Mouse (Mus musculus): ENCODE measurements around the gene Cdk18. TPM values are rescaled to one million over a fixed set of nuclear protein-coding genes. Genes with fewer than 3 reads are reported as not detected.
A peak's percentile ranks its signal among the peaks of the same experiment; 100 is the strongest.
"Not testable (repeated sequence)": the region's sequence is repeated elsewhere in the genome, so short reads cannot be mapped to it uniquely, and the experiment has no call there.

Gene Cdk18
- polyA plus RNA-seq (2016; fragmentation: Nextera tagmentation; extraction: Ambion mirVana): 2.1 and 2.2 TPM in 2 replicates

- Histone ChIP-seq H3K4me3 (peak within 1 kb of the TSS; percentile 60), H3K27me3 (ENCODE audit: insufficient read depth, poor library complexity, severe bottlenecking) (peaks cover 55% of the 10 kb centered on the region), H3K36me3 (no peaks in the 10 kb centered on the region), H3K4me1 (replicated peaks) (peaks cover 62% of the 10 kb centered on the region), H3K9me3 (no peaks in the 10 kb centered on the region), H3K27ac (peak within 1 kb of the TSS; percentile 80)
- WGBS: under 1% methylated on average over 30 of the region's 30 CpGs
- DNase-seq (ENCODE audit: low spot score): peak; percentile 68
Measured at GRCm38 (mm10) chr1:132139416-132139864, at the start of gene Cdk18. Cdk18 (minus strand) TSS chr1:132139684.

- no peak for DNase-seq (ENCODE audit: low spot score)
- peak overlapping the region; percentile 91 for H3K4me3 ChIP-seq
- 44% methylated on average over 4 of the region's 4 CpGs for WGBS
- H3K27me3 ChIP-seq (ENCODE audit: insufficient read depth, poor library complexity, severe bottlenecking): peaks cover 68% of the 10 kb centered on the region
- H3K9me3 ChIP-seq: no peaks in the 10 kb centered on the region
- peak overlapping the region; percentile 100 for H3K27ac ChIP-seq
- 0 out of 2 replicates have a peak, but pooled peaks cover under 1% of the 10 kb centered on the region for H3K36me3 ChIP-seq
- H3K4me1 ChIP-seq (replicated peaks): peaks cover 74% of the 10 kb centered on the region
Measured at GRCm38 (mm10) chr1:132189231-132189630, 49.7 kb upstream of the Cdk18 start.

GRCm38 (mm10) chr1:132188442-132189066, 49.1 kb upstream of the Cdk18 start:
- H3K4me1 ChIP-seq (replicated peaks): peaks cover 68% of the 10 kb centered on the region
- no peaks in the 10 kb centered on the region for H3K36me3 ChIP-seq
- H3K9me3 ChIP-seq: no peaks in the 10 kb centered on the region
- H3K4me3 ChIP-seq: no peak overlapping the region
- H3K27ac ChIP-seq: 0 out of 2 replicates have a peak overlapping the region, but pooled peaks have one; percentile 23
- 39% methylated on average over 9 of the region's 9 CpGs for WGBS
- DNase-seq (ENCODE audit: low spot score): peak; percentile 16
- peaks cover 63% of the 10 kb centered on the region for H3K27me3 ChIP-seq (ENCODE audit: insufficient read depth, poor library complexity, severe bottlenecking)

- H3K27ac ChIP-seq: no peak overlapping the region
- DNase-seq (ENCODE audit: low spot score): no peak
- peaks cover 49% of the 10 kb centered on the region for H3K4me1 ChIP-seq (replicated peaks)
- 82% methylated on average over 4 of the region's 4 CpGs for WGBS
- no peak overlapping the region for H3K4me3 ChIP-seq
- peaks cover 40% of the 10 kb centered on the region for H3K27me3 ChIP-seq (ENCODE audit: insufficient read depth, poor library complexity, severe bottlenecking)
- no peaks in the 10 kb centered on the region for H3K9me3 ChIP-seq
- H3K36me3 ChIP-seq: no peaks in the 10 kb centered on the region
Measured at GRCm38 (mm10) chr1:132186303-132186702, 46.8 kb upstream of the Cdk18 start.

GRCm38 (mm10) chr1:132171619-132172018, 32.1 kb upstream of the Cdk18 start:
- WGBS: 31% methylated on average over 2 of the region's 2 CpGs
- no peaks in the 10 kb centered on the region for H3K9me3 ChIP-seq
- DNase-seq (ENCODE audit: low spot score): no peak
- peaks cover 19% of the 10 kb centered on the region; the same call in 1 of the 2 replicates for H3K27me3 ChIP-seq (ENCODE audit: insufficient read depth, poor library complexity, severe bottlenecking)
- H3K4me3 ChIP-seq: no peak overlapping the region
- no peaks in the 10 kb centered on the region for H3K36me3 ChIP-seq
- peaks cover 33% of the 10 kb centered on the region for H3K4me1 ChIP-seq (replicated peaks)
- 0 out of 2 replicates have a peak overlapping the region, but pooled peaks have one; percentile 12 for H3K27ac ChIP-seq

GRCm38 (mm10) chr1:132170698-132171097, 31.2 kb upstream of the Cdk18 start:
- Histone ChIP-seq H3K27me3 (ENCODE audit: insufficient read depth, poor library complexity, severe bottlenecking) (peaks cover 19% of the 10 kb centered on the region; the same call in 1 of the 2 replicates), H3K9me3 (no peaks in the 10 kb centered on the region), H3K27ac (peak overlapping the region; percentile 35; the same call in 1 of the 2 replicates), H3K36me3 (no peaks in the 10 kb centered on the region), H3K4me1 (replicated peaks) (peaks cover 33% of the 10 kb centered on the region), H3K4me3 (no peak overlapping the region)
- WGBS: 60% methylated on average over 6 of the region's 6 CpGs
- DNase-seq (ENCODE audit: low spot score): no peak

GRCm38 (mm10) chr1:132168115-132168767, 28.8 kb upstream of the Cdk18 start:
- peaks cover 47% of the 10 kb centered on the region for H3K4me1 ChIP-seq (replicated peaks)
- no peaks in the 10 kb centered on the region for H3K36me3 ChIP-seq
- peak overlapping the region; percentile 51; the same call in 1 of the 2 replicates for H3K27ac ChIP-seq
- DNase-seq (ENCODE audit: low spot score): peak; percentile 51
- peak overlapping the region; percentile 38 for H3K4me3 ChIP-seq
- WGBS: 10% methylated on average over 12 of the region's 12 CpGs
- peaks cover 34% of the 10 kb centered on the region for H3K27me3 ChIP-seq (ENCODE audit: insufficient read depth, poor library complexity, severe bottlenecking)
- no peaks in the 10 kb centered on the region for H3K9me3 ChIP-seq

- peak; percentile 34 for DNase-seq (ENCODE audit: low spot score)
- H3K4me1 ChIP-seq (replicated peaks): peaks cover 40% of the 10 kb centered on the region
Measured at GRCm38 (mm10) chr1:132165859-132166258, 26.4 kb upstream of the Cdk18 start.

GRCm38 (mm10) chr1:132164780-132165518, 25.5 kb upstream of the Cdk18 start:
- no peak overlapping the region for H3K4me3 ChIP-seq
- no peaks in the 10 kb centered on the region for H3K36me3 ChIP-seq
- H3K4me1 ChIP-seq (replicated peaks): peaks cover 42% of the 10 kb centered on the region
- peak overlapping the region; percentile 75; the same call in 1 of the 2 replicates for H3K27ac ChIP-seq
- 31% methylated on average over 13 of the region's 13 CpGs for WGBS
- no peak for DNase-seq (ENCODE audit: low spot score)
- H3K9me3 ChIP-seq: no peaks in the 10 kb centered on the region
- peaks cover 56% of the 10 kb centered on the region for H3K27me3 ChIP-seq (ENCODE audit: insufficient read depth, poor library complexity, severe bottlenecking)

More at GRCm38 (mm10) chr1:132165859-132166258, 26.4 kb upstream of the Cdk18 start:
- H3K27me3 ChIP-seq (ENCODE audit: insufficient read depth, poor library complexity, severe bottlenecking): peaks cover 51% of the 10 kb centered on the region
- WGBS: 56% methylated on average over 3 of the region's 3 CpGs
- no peaks in the 10 kb centered on the region for H3K36me3 ChIP-seq
- no peaks in the 10 kb centered on the region for H3K9me3 ChIP-seq
- H3K4me3 ChIP-seq: no peak overlapping the region
- H3K27ac ChIP-seq: no peak overlapping the region

GRCm38 (mm10) chr1:132162618-132163017, 23.1 kb upstream of the Cdk18 start:
- H3K4me3 ChIP-seq; DNase-seq (ENCODE audit: low spot score); H3K9me3 ChIP-seq; H3K36me3 ChIP-seq; H3K27ac ChIP-seq: not testable (repeated sequence)
- WGBS: 53% methylated on average over 9 of the region's 9 CpGs
- H3K27me3 ChIP-seq (ENCODE audit: insufficient read depth, poor library complexity, severe bottlenecking): peaks cover 68% of the 10 kb centered on the region
- peaks cover 50% of the 10 kb centered on the region for H3K4me1 ChIP-seq (replicated peaks)

- Histone ChIP-seq H3K27me3 (ENCODE audit: insufficient read depth, poor library complexity, severe bottlenecking) (peaks cover 62% of the 10 kb centered on the region), H3K4me3 (no peak overlapping the region), H3K27ac (no peak overlapping the region), H3K36me3 (no peaks in the 10 kb centered on the region), H3K9me3 (no peaks in the 10 kb centered on the region), H3K4me1 (replicated peaks) (peaks cover 50% of the 10 kb centered on the region)
- DNase-seq (ENCODE audit: low spot score): no peak
- 62% methylated on average over 7 of the region's 7 CpGs for WGBS
Measured at GRCm38 (mm10) chr1:132161211-132161880, 21.9 kb upstream of the Cdk18 start.

GRCm38 (mm10) chr1:132159681-132160080, 20.2 kb upstream of the Cdk18 start:
- peaks cover 62% of the 10 kb centered on the region for H3K27me3 ChIP-seq (ENCODE audit: insufficient read depth, poor library complexity, severe bottlenecking)
- no peak for DNase-seq (ENCODE audit: low spot score)
- H3K4me3 ChIP-seq: no peak overlapping the region
- no peaks in the 10 kb centered on the region for H3K36me3 ChIP-seq
- peaks cover 48% of the 10 kb centered on the region for H3K4me1 ChIP-seq (replicated peaks)
- H3K27ac ChIP-seq: 0 out of 2 replicates have a peak overlapping the region, but pooled peaks have one; percentile 3
- H3K9me3 ChIP-seq: no peaks in the 10 kb centered on the region
- 60% methylated on average over 4 of the region's 4 CpGs for WGBS
